Mouse (Mus musculus) heart, embryonic 15.5 days (tissue): ENCODE results near the gene Rasl12. TPM values are rescaled to one million over a fixed set of nuclear protein-coding genes. Genes with fewer than 3 reads are reported as not detected.
A peak's percentile ranks its signal among the peaks of the same experiment; 100 is the strongest.

ENCODE experiments used
- ATAC-seq: fragments of 200-750 bp; cut with Nextera tagmentation; replicated peaks from 2 replicates; pipeline ENCODE4 v1.8.0; 2017; ENCODE audit warnings: low read depth, moderate TSS enrichment; ENCODE audit not compliant: insufficient number of reproducible peaks, insufficient read depth, low FRiP score
- H3K27ac ChIP-seq: fragments of 300-500 bp; sonication (generic); 2 replicates; pipeline ENCODE4 v1.5.1; 2015; ENCODE audit warnings: mild to moderate bottlenecking, inconsistent platforms
- H3K27me3 ChIP-seq: fragments of 300-500 bp; sonication (generic); 2 replicates; pipeline ENCODE4 v1.6.1; 2015; ENCODE audit warnings: inconsistent platforms
- H3K36me3 ChIP-seq: fragments of 300-500 bp; sonication (generic); 2 replicates; pipeline ENCODE4 v1.6.1; 2015; ENCODE audit warnings: mild to moderate bottlenecking, inconsistent platforms
- H3K4me1 ChIP-seq: fragments of 300-500 bp; sonication (generic); replicated peaks from 2 replicates; pipeline ENCODE4 v1.6.1; 2015; ENCODE audit warnings: inconsistent platforms
- H3K4me2 ChIP-seq: fragments of 300-500 bp; sonication (generic); 2 replicates; pipeline ENCODE4 v1.6.1; 2015; ENCODE audit warnings: inconsistent platforms, mild to moderate bottlenecking, moderate library complexity
- H3K4me3 ChIP-seq: fragments of 300-500 bp; sonication (generic); 2 replicates; pipeline ENCODE4 v1.5.1; 2015; ENCODE audit warnings: mild to moderate bottlenecking, inconsistent platforms
- H3K9ac ChIP-seq: fragments of 300-500 bp; sonication (generic); 2 replicates; pipeline ENCODE4 v1.6.1; 2015; ENCODE audit warnings: mild to moderate bottlenecking, inconsistent platforms
- H3K9me3 ChIP-seq: fragments of 300-500 bp; sonication (generic); replicated peaks from 2 replicates; pipeline ENCODE4 v1.6.1; 2016; ENCODE audit warnings: inconsistent platforms
- WGBS: fragments of 180-500 bp; shearing (Covaris S2); methylation state at CpG from one replicate; pipeline ENCODE4 v1.1.7; 2015; ENCODE audit warnings: mixed read lengths; 5-methylcytosine and 5-hydroxymethylcytosine counted together
- polyA plus RNA-seq: library from polyadenylated mRNA; unstranded; fragments of >200 nt; fragmentation: Nextera tagmentation; extraction: Ambion mirVana; gene quantifications from 2 replicates; pipeline ENCODE4 v1.2.1, GENCODE M21; 2015

Rasl12 gene
- polyA plus RNA-seq, 1 experiment from 2014 or later = 7.6 TPM

DNA sequence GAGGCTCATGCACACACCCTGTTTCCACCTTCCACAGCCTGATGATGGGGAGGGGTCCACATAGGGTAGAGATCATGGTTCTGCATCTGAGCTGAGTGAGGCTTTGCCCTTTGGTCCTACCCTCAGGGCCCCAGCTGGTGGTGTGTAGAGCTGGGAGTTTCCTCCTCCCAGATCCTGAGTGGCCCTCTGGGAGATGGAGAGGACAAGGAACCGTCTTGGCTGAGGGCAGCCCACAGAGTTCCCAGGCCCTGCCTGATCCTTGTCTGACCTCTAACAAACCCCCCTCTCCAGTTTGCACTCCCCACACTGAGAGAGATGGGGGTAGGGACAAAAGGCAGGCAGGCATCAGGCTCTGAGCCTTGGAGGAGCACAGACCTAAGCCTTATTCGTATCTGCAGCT, 3.9 kb upstream of the Rasl12 start:
- Histone ChIP-seq H3K9ac (no peak overlapping the region), H3K4me3 (no peak overlapping the region), H3K27me3 (peaks cover 29% of the 10 kb centered on the region), H3K36me3 (no peaks in the 10 kb centered on the region), H3K27ac (no peak overlapping the region), H3K4me1 (peaks cover 27% of the 10 kb centered on the region), H3K9me3 (no peaks in the 10 kb centered on the region), H3K4me2 (no peak overlapping the region)
- no peak for ATAC-seq
- WGBS = 57% methylated on average over 2 of the region's 2 CpGs

DNA sequence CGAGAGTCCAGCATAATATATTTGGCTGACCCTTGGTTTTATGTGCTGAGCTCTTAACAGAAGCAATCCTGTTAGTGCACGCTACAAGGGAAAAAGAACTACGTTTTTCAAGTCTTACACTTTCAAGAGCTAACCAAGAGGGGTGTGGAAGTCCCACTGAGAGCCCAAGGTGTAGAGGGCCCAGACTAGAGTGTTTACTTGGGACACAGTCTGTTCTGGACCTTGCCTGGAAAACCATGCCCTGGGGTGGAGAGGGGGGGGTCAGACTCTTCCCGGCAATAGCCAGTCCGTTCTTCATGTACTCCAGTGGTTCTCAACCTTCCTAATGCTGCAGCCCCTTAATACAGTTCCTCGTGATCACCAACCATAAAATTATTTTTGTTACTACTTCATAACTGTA, 1.6 kb downstream of the Rasl12 start:
- no peaks in the 10 kb centered on the region for H3K27me3 ChIP-seq
- no peak overlapping the region for H3K4me2 ChIP-seq
- WGBS = 82% methylated on average over 6 of the region's 6 CpGs
- no peaks in the 10 kb centered on the region for H3K36me3 ChIP-seq
- H3K9ac ChIP-seq = no peak overlapping the region
- peaks cover 22% of the 10 kb centered on the region for H3K4me1 ChIP-seq
- no peaks in the 10 kb centered on the region for H3K9me3 ChIP-seq
- no peak for ATAC-seq
- H3K4me3 ChIP-seq = 0 out of 2 replicates have a peak overlapping the region, but pooled peaks have one; percentile 62
- no peak overlapping the region for H3K27ac ChIP-seq

DNA sequence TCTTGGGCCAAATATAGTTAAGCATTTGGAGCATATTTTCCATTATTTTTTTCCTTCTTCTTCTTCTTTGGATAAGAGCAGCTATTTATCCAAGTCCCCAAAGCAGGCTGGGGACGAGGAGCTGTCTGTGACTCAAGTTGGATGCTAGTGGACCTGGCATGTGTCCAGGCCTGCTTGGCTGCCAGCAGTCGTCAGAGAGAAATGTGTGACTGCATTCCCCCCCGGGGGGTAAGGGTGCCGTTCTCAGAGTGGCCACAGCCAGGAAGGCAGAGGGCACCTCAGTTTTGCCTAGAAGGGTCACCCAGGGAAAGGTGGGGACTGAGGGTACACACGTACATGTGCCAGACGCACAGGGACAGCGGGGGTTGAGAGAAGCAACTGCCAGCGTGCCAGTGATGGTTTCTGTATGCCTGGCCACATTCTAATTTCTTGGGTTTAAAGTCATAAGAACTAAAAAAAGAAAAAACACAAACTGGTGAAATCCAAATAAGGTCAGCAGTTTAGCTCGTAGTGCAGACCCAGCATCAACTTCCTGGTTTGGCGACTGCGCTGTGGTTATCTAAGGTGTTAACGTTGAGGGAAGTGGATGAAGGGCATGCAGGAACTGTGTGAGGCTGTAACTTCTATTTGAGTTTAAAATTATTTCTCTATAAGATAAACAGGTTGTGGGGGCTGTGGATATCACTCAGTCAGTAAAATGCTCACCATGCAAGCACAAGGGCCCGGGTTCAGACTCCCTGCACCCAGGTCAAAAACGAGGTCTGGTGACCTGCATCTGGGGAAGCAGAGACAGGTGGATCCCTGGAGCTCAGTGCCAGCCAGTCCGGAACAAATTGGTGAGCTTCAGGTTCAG, 6.3 kb downstream of the Rasl12 start:
- ATAC-seq = peak; percentile 67; the same call in 1 of the 2 replicates
- Histone ChIP-seq H3K27me3 (no peaks in the 10 kb centered on the region), H3K27ac (peak overlapping the region; percentile 43), H3K4me1 (peaks cover 12% of the 10 kb centered on the region), H3K9ac (no peak overlapping the region), H3K36me3 (no peaks in the 10 kb centered on the region), H3K4me2 (peak overlapping the region; percentile 48), H3K9me3 (no peaks in the 10 kb centered on the region), H3K4me3 (peak overlapping the region; percentile 5; the same call in 1 of the 2 replicates)
- WGBS = 42% methylated on average over 15 of the region's 15 CpGs

DNA sequence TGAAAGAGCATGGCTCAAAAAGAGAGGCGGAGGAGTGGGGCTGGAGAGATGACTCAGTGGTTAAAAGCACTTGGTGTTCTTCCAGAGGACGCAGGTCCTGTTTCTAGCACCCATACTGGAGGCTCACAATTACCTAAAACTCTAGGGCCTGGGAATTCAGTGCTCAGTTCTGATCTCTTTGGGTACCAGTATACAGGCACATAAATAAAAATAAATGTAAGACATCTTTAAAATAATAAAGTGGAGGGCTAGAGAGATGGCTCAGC, 6.8 kb downstream of the Rasl12 start:
- no peak overlapping the region for H3K4me2 ChIP-seq

DNA sequence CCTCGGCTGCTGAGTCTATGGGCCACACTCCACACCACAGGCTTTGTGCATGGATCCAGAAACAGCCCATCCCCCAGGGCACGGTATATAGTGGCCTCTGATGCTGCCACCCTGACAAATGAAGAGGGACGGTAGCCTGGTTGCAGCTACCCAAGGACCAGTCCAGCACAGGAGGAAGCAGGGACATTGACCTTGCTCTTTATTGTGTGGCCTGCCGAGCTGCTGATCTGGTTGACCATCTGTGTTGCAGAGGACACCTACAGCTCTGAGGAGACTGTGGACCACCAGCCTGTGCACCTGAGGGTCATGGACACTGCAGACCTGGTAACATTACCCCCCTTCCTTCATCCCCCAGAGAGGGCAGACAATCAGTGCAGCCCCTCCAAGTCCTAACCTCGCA, 9.0 kb downstream of the Rasl12 start:
- H3K9me3 ChIP-seq = no peaks in the 10 kb centered on the region
- no peaks in the 10 kb centered on the region for H3K27me3 ChIP-seq
- H3K4me1 ChIP-seq = peaks cover 12% of the 10 kb centered on the region
- H3K27ac ChIP-seq = no peak overlapping the region
- WGBS = 75% methylated on average over 5 of the region's 5 CpGs
- no peak overlapping the region for H3K4me3 ChIP-seq
- 0 out of 2 replicates have a peak, but pooled peaks have one; percentile 24 for ATAC-seq
- no peaks in the 10 kb centered on the region for H3K36me3 ChIP-seq
- no peak overlapping the region for H3K9ac ChIP-seq
- H3K4me2 ChIP-seq = no peak overlapping the region

More for the DNA sequence above, 6.8 kb downstream of the Rasl12 start:
- ATAC-seq = no peak
- Histone ChIP-seq H3K4me3 (no peak overlapping the region), H3K9me3 (no peaks in the 10 kb centered on the region), H3K27me3 (no peaks in the 10 kb centered on the region), H3K9ac (no peak overlapping the region), H3K27ac (0 out of 2 replicates have a peak overlapping the region, but pooled peaks have one; percentile 34), H3K36me3 (no peaks in the 10 kb centered on the region), H3K4me1 (peaks cover 12% of the 10 kb centered on the region)
- WGBS = 75% methylated on average over 2 of the region's 2 CpGs

DNA sequence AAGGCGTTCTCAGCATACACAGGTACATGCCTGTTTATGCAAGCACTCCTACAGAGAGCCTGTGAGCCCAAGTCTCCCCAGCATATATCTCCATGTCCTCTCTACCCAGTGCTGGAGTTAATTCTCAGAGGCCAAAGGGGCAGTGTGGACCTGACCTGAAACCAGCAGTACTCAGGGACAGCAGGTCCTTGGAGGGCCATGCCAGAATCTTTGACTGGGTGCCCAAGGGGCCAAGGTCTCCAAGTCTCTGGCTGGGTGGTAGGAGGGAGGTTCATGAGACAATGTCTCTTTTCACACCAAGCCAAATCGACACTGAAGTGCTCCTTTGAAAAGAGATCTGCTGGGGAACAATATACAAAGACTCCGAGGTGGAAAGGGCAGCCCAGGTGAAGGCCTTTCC, 9.6 kb downstream of the Rasl12 start:
- H3K27ac ChIP-seq = no peak overlapping the region
- no peak overlapping the region for H3K4me2 ChIP-seq
- WGBS = 70% methylated on average over 3 of the region's 3 CpGs
- ATAC-seq = no peak
- H3K27me3 ChIP-seq = no peaks in the 10 kb centered on the region
- H3K36me3 ChIP-seq = no peaks in the 10 kb centered on the region
- no peaks in the 10 kb centered on the region for H3K9me3 ChIP-seq
- peaks cover 12% of the 10 kb centered on the region for H3K4me1 ChIP-seq
- no peak overlapping the region for H3K4me3 ChIP-seq
- H3K9ac ChIP-seq = no peak overlapping the region

DNA sequence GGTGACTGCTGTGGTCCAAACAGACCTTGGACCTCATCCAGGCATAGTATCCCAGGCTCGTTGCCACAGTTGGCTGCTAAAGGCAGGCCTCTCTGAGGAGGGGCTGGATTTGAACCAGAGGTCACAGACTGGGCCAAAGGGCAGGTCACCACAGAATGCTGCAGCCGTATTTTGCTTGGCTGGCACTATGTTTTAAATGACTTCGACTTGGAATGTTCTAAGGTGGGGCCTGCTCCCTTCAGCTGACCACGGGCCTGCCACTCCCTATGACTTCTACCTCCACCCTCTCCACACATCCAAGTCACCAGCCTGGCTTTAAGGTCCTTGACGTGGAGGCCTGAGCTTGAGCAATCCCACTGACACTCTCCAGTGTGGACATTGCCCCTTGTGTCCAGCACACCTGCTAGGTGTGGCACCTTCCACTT, 10.6 kb downstream of the Rasl12 start:
- no peak for ATAC-seq
- Histone ChIP-seq H3K4me3 (no peak overlapping the region), H3K4me2 (no peak overlapping the region), H3K9me3 (no peaks in the 10 kb centered on the region), H3K36me3 (no peaks in the 10 kb centered on the region), H3K27me3 (no peaks in the 10 kb centered on the region), H3K4me1 (peaks cover 12% of the 10 kb centered on the region), H3K9ac (no peak overlapping the region), H3K27ac (no peak overlapping the region)
- WGBS = 64% methylated on average over 5 of the region's 5 CpGs

DNA sequence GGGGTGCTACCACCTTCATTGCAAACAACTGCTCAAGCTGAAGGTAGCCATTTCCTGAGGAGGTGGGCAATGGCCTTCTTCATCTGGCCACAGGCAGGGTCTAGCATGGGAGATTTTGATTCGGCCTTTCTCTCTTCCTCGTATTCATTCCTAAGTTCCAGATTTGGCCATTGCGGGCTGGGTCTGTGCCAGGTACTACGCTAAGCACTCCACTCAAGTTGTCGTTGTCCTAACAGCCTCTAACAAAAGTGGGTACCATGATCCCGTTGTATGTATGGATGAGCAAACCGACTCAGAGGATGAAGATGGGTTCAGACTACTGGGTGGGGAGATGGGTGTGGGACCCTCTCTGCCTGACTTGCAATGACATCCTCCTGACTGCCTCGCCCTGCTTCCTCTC, 12.1 kb downstream of the Rasl12 start:
- Histone ChIP-seq H3K9ac (no peak overlapping the region), H3K36me3 (no peaks in the 10 kb centered on the region), H3K27ac (no peak overlapping the region), H3K27me3 (no peaks in the 10 kb centered on the region), H3K4me3 (no peak overlapping the region), H3K4me2 (no peak overlapping the region), H3K9me3 (no peaks in the 10 kb centered on the region), H3K4me1 (no peaks in the 10 kb centered on the region)
- 86% methylated on average over 8 of the region's 8 CpGs for WGBS
- no peak for ATAC-seq

DNA sequence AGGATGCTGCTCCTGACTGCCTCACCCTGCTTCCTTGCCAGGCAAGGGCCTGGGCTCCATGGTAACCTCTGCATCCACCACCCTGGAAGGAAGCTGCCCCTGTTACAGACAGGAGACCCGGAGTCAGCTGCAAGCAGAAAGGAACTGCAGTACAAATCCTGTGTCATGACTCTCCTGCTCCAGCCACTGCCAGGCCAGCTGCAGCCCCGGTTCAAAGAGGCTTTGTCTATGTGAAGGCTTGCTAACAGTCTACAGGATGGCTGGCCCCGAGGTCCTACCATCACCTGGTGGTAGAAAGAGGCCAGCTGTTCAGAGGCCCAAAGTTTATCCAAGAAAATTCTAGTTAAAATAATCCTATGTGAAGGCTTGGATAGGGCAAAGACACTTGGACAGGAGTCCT, 13.0 kb downstream of the Rasl12 start:
- 64% methylated on average over 3 of the region's 3 CpGs for WGBS

GRCm38 (mm10) chr9:65417738-65418137, 19.4 kb downstream of the Rasl12 start:
- Histone ChIP-seq H3K4me3 (no peak overlapping the region), H3K4me2 (no peak overlapping the region), H3K4me1 (no peaks in the 10 kb centered on the region), H3K9ac (no peak overlapping the region), H3K27me3 (no peaks in the 10 kb centered on the region), H3K27ac (no peak overlapping the region), H3K36me3 (no peaks in the 10 kb centered on the region), H3K9me3 (no peaks in the 10 kb centered on the region)
- 31% methylated on average over 3 of the region's 3 CpGs for WGBS
- ATAC-seq = no peak

More for the DNA sequence above, 13.0 kb downstream of the Rasl12 start:
- Histone ChIP-seq H3K36me3 (no peaks in the 10 kb centered on the region), H3K27me3 (no peaks in the 10 kb centered on the region), H3K4me2 (no peak overlapping the region), H3K4me1 (no peaks in the 10 kb centered on the region), H3K4me3 (no peak overlapping the region), H3K27ac (no peak overlapping the region), H3K9ac (no peak overlapping the region), H3K9me3 (no peaks in the 10 kb centered on the region)
- ATAC-seq = no peak

GRCm38 (mm10) chr9:65419633-65420032, 21.3 kb downstream of the Rasl12 start:
- H3K4me1 ChIP-seq = no peaks in the 10 kb centered on the region
- WGBS = 70% methylated on average over 3 of the region's 3 CpGs
- no peaks in the 10 kb centered on the region for H3K36me3 ChIP-seq
- no peaks in the 10 kb centered on the region for H3K9me3 ChIP-seq
- no peak overlapping the region for H3K4me2 ChIP-seq
- ATAC-seq = no peak
- no peak overlapping the region for H3K9ac ChIP-seq
- H3K4me3 ChIP-seq = no peak overlapping the region
- no peak overlapping the region for H3K27ac ChIP-seq
- H3K27me3 ChIP-seq = no peaks in the 10 kb centered on the region
